Mouse (Mus musculus) hindbrain, embryonic 14.5 days (tissue): ENCODE data around the gene 4930415L06Rik. TPM values are rescaled to one million over a fixed set of nuclear protein-coding genes. Genes with fewer than 3 reads are reported as not detected.

Source experiments
- ATAC-seq: fragments of 200-750 bp; cut with Nextera tagmentation; 2 replicates; pipeline ENCODE4 v1.8.0; 2017; ENCODE audit warnings: moderate number of reproducible peaks, mild to moderate bottlenecking, moderate TSS enrichment, moderate library complexity; ENCODE audit not compliant: low FRiP score
- DNase-seq: peaks from one replicate; pipeline ENCODE4 v3.0.0-alpha.2; 2015; ENCODE audit warnings: low spot score
- H3K27ac ChIP-seq: fragments of 300-500 bp; sonication (generic); 2 replicates; pipeline ENCODE4 v1.5.1; 2014; ENCODE audit warnings: mild to moderate bottlenecking, moderate library complexity
- H3K27me3 ChIP-seq: fragments of 300-500 bp; sonication (generic); 2 replicates; pipeline ENCODE4 v1.6.1; 2014; ENCODE audit warnings: mild to moderate bottlenecking, low read length, mixed read lengths; ENCODE audit not compliant: control insufficient read depth, insufficient read depth
- H3K36me3 ChIP-seq: fragments of 300-500 bp; sonication (generic); replicated peaks from 2 replicates; pipeline ENCODE4 v1.6.1; 2014; ENCODE audit not compliant: control insufficient read depth, insufficient read depth
- H3K4me1 ChIP-seq: fragments of 300-500 bp; sonication (generic); replicated peaks from 2 replicates; pipeline ENCODE4 v1.6.1; 2014; ENCODE audit warnings: antibody characterized with exemption, low read length, mixed read lengths; ENCODE audit not compliant: control insufficient read depth, insufficient read depth
- H3K4me2 ChIP-seq: fragments of 300-500 bp; sonication (generic); replicated peaks from 2 replicates; pipeline ENCODE4 v1.6.1; 2014; ENCODE audit warnings: mild to moderate bottlenecking, moderate library complexity
- H3K4me3 ChIP-seq: fragments of 300-500 bp; sonication (generic); replicated peaks from 2 replicates; pipeline ENCODE4 v1.5.1; 2014; ENCODE audit warnings: mild to moderate bottlenecking, low read length
- H3K9ac ChIP-seq: fragments of 300-500 bp; sonication (generic); 2 replicates; pipeline ENCODE4 v1.6.1; 2014
- H3K9me3 ChIP-seq: fragments of 300-500 bp; sonication (generic); 2 replicates; pipeline ENCODE4 v1.6.1; 2016; ENCODE audit warnings: low read length; ENCODE audit not compliant: control insufficient read depth
- WGBS: fragments of 180-500 bp; shearing (Covaris S2); extraction: QIAGEN DNeasy Blood & Tissue Kit; methylation state at CpG from one replicate; pipeline ENCODE4 v1.1.7; 2014; 5-methylcytosine and 5-hydroxymethylcytosine counted together
- polyA plus RNA-seq: library from polyadenylated mRNA; unstranded; fragments of >200 nt; fragmentation: Nextera tagmentation; extraction: Ambion mirVana; gene quantifications from 2 replicates; pipeline ENCODE4 v1.2.1, GENCODE M21; 2014

4930415L06Rik gene
- not detected in 2 replicates for polyA plus RNA-seq

- Histone ChIP-seq H3K9ac (no peak within 1 kb of the TSS), H3K36me3 (no peaks in the 10 kb centered on the region), H3K27me3 (no peaks in the 10 kb centered on the region), H3K4me2 (no peak within 1 kb of the TSS), H3K4me1 (no peaks in the 10 kb centered on the region), H3K27ac (no peak within 1 kb of the TSS), H3K9me3 (no peaks in the 10 kb centered on the region), H3K4me3 (no peak within 1 kb of the TSS)
- WGBS, result 94% methylated on average over 5 of the region's 5 CpGs
- DNase-seq, result no peak
- ATAC-seq, result no peak
Observed at GRCm38 (mm10) chrX:89932752-89933151, at the start of gene 4930415L06Rik. TSS of gene 4930415L06Rik (minus strand) at chrX:89932852.

GRCm38 (mm10) chrX:89978621-89979020 lies 46.0 kb upstream of the 4930415L06Rik start:
- no peaks in the 10 kb centered on the region for H3K27me3 ChIP-seq
- H3K9me3 ChIP-seq, result no peaks in the 10 kb centered on the region
- H3K4me2 ChIP-seq, result no peak overlapping the region
- no peaks in the 10 kb centered on the region for H3K36me3 ChIP-seq
- H3K4me1 ChIP-seq, result no peaks in the 10 kb centered on the region
- ATAC-seq (no peak), DNase-seq (no peak)
- H3K4me3 ChIP-seq, result no peak overlapping the region
- H3K27ac ChIP-seq, result no peak overlapping the region
- no peak overlapping the region for H3K9ac ChIP-seq

- H3K27me3 ChIP-seq, result no peaks in the 10 kb centered on the region
- H3K9ac ChIP-seq, result no peak overlapping the region
- no peaks in the 10 kb centered on the region for H3K4me1 ChIP-seq
- DNase-seq (no peak), ATAC-seq (no peak)
- no peaks in the 10 kb centered on the region for H3K9me3 ChIP-seq
- H3K4me2 ChIP-seq, result no peak overlapping the region
- no peak overlapping the region for H3K4me3 ChIP-seq
- H3K27ac ChIP-seq, result no peak overlapping the region
- 96% methylated on average over 1 of the region's 1 CpGs for WGBS
- H3K36me3 ChIP-seq, result no peaks in the 10 kb centered on the region
Observed at GRCm38 (mm10) chrX:89904871-89905270, 27.8 kb downstream of the 4930415L06Rik start.

Other genes with a start within 250 kb of the 4930415L06Rik start
- gene 4932429P05Rik, start 180.6 kb downstream of the 4930415L06Rik start, polyA plus RNA-seq, result not detected in 2 replicates